Mouse (Mus musculus) neural tube, postnatal 0 days (tissue): ENCODE data around the gene Epsti1. TPM values are rescaled to one million over a fixed set of nuclear protein-coding genes. Genes with fewer than 3 reads are reported as not detected.

Source experiments
- polyA plus RNA-seq: library from polyadenylated mRNA; unstranded; fragments of >200 nt; fragmentation: Nextera tagmentation; extraction: Ambion mirVana; gene quantifications from 2 replicates; pipeline ENCODE4 v1.2.1, GENCODE M21; 2015

Gene Epsti1
- polyA plus RNA-seq: 0.79 and 0.96 TPM in 2 replicates

GRCm38 (mm10) chr14:77904171-77904762 is at the start of gene Epsti1:
Gene Epsti1, plus strand, starts transcription at chr14:77904239.

GRCm38 (mm10) chr14:77874304-77875241 is 29.5 kb upstream of the Epsti1 start, which contains the start of gene Dnajc15:
Gene Dnajc15, minus strand, starts transcription at chr14:77875125.

Other genes with a start within 250 kb of the Epsti1 start
- 101 and 105 TPM in 2 replicates for gene Dnajc15, start 29.1 kb upstream of the Epsti1 start, polyA plus RNA-seq
- 7.1 and 7.7 TPM in 2 replicates for gene Fam216b, start 184.8 kb downstream of the Epsti1 start, polyA plus RNA-seq